Mouse (Mus musculus) neural tube, embryonic 10.5 days (tissue): Measurements from ENCODE around the gene Arhgap42.

Experiments used
- DNase-seq: peaks from one replicate; pipeline ENCODE4 v3.0.0-alpha.2; 2017; ENCODE audit warnings: low spot score; ENCODE audit errors: extremely low spot score

The Arhgap42 gene

DNA sequence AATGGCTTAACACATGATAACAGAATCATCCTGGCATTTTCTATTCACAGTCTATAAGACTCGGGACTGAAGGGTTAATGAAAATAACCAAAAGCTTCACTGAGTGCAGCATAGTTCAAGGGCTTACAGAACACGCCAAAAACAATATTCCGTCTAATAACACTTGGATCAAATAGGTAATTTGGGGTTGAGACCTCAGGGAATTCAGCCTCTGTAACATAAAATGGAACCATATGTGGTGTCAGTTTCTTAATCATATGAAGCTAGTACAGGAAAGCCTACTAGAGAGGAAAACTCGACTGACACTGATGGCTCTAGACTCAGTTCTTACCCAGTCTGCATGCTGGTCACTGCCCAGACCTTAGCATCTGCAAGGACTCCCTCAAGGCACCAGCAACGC is 95.8 kb downstream of the Arhgap42 start:
- no peak for DNase-seq

- DNase-seq: no peak
Observed at GRCm38 (mm10) chr9:9142561-9142960, 96.3 kb downstream of the Arhgap42 start.

GRCm38 (mm10) chr9:9142144-9142543 is 96.8 kb downstream of the Arhgap42 start:
- DNase-seq: no peak

DNA sequence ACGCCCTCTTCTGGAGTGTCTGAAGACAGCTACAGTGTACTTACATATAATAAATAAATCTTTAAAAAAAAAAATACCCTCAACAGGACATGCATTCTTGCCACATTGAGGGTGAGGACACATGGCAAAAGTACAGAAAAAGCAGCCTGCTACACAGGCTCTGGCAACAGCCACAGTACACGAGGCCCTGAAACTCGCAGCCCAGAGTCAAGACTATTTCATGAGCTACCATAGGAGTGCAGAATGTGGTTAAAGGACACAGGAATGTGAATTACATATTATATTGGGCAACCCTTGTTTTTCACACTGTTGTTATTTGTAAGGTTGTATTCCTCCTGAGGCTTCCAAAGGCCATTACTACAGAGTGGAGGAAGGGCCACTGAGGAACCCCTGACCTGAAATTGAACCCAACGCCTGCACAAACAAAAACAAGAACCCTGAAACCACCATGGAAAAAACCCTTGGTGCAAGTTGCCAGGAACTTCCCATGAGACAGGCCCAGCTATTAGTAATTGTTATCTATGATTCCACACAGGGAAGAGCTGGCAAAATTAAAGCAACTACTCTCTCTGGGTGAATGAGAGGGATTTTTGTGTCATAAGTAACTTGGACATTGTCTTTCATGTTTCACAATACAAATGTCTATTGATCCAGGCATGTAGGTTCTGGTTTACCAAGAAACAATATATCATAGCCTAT is 109.8 kb downstream of the Arhgap42 start:
- DNase-seq: no peak

DNA sequence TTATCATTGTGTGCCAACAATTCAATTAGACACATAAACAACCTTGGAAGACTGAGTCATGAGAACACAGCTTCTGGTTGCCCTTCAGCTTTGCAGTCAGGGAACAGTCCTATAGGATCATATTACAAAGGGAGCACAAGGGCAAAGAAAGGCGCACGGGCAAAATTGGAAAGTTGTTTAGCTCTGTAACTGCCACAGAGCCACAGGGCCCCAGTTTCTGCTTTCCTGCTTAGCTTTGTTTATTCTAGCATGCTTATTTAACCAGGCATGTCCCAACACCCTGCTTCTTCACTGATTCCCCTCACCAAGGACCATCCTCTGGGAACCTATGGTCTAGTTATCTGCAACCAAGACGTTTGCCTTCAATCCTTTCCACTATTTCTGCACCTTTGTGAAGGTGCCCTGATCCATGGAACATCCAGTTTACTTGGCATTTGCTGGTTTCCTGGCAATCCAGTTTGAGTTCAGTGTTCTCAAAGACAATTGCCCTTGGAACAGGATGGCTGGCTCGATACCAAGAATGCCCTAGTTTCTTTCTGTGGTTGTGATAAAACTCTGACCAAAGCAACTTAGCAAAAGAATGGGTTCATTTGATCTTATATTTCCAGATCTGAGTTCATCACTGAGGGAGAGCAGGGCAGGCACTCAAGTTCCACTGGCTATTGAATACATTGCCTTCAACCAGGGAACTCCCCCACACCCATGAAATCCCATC is 111.7 kb downstream of the Arhgap42 start:
- no peak for DNase-seq

- DNase-seq: no peak
Observed at GRCm38 (mm10) chr9:9124156-9124555, 114.7 kb downstream of the Arhgap42 start.

- DNase-seq: no peak
Observed at GRCm38 (mm10) chr9:9114266-9114665, 124.6 kb downstream of the Arhgap42 start.

- no peak for DNase-seq
Observed at GRCm38 (mm10) chr9:9113847-9114246, 125.1 kb downstream of the Arhgap42 start.

- no peak for DNase-seq
Observed at GRCm38 (mm10) chr9:9112921-9113320, 126.0 kb downstream of the Arhgap42 start.

DNA sequence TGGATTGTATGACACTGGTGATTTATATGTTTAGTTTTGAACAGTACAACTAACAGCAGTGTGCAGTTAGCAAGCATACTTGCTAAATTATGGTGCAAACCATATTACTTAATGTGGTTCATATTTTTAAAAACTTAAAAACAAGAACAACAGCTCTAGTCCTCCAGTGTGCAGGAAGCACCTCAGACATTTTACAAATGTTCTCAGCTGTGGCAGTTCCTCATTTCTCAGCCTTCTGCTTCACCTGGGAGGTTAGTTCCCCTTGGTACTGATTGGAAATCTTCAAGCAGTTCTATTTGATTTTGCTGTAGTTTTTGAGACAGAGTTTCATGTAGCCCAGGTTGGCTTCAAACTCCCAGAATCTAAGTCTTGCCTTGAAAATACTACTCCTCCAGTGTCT is 131.2 kb downstream of the Arhgap42 start:
- no peak for DNase-seq

DNA sequence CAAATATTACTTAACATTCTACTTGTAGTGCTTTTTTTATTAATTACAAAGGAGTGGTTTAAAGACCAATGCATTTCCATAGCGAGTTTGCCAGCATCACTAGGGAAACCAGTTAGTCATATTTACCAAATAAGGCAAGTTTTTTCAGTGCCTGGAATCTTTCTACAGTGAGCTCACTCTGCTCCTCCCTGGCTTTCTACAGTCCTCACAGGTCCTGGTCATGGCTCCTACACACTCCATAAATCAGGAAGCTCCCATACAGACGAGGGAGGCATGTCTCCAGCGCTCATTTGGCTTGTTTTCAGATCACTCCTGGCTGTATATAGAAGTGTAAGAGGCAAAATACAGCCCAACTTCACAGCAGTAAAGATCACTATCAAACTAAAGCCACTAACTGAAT is 134.1 kb downstream of the Arhgap42 start:
- DNase-seq: no peak

GRCm38 (mm10) chr9:9102158-9102514 is 136.8 kb downstream of the Arhgap42 start:
- DNase-seq: no peak

GRCm38 (mm10) chr9:9101482-9102157 is 137.3 kb downstream of the Arhgap42 start:
- no peak for DNase-seq

DNA sequence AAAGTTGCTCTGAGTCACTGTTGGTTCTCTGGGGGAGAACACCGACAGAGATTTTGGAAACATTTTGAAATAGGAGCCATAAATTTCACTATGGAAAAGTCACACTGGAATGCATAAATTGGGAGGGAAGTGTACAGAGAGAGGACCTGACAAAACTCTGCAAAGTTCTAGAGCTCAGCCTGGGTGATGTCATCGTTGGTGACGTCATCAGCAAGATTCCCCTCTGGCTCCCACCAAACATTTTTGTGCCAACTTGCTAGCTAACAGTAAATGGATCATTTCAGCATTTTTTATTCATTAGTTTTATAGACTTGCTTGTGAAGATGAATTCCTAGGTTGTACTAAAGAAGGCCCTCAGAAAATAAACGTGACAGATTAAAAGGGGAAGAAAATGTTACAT is 137.8 kb downstream of the Arhgap42 start:
- no peak for DNase-seq

- no peak for DNase-seq
Observed at GRCm38 (mm10) chr9:9097835-9098234, 141.1 kb downstream of the Arhgap42 start.

DNA sequence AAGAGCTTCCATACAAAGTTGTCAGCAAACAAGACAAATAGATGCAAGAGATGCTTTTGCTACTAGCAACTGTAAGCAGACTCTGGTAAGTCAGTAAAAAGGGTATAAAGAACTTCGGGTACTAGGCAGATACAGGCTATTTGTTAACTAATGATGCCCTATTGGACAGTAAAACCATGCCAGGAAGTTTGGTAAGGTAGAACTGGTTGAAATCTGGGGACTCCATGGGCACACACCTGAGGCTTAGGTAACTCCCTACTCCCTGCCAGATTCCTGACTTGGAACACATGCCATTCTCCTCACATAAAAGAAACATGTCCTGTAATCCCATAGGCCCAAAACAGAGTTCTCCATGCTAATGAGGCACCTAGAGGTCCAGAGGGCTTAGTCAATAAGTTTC is 142.1 kb downstream of the Arhgap42 start:
- no peak for DNase-seq

DNA sequence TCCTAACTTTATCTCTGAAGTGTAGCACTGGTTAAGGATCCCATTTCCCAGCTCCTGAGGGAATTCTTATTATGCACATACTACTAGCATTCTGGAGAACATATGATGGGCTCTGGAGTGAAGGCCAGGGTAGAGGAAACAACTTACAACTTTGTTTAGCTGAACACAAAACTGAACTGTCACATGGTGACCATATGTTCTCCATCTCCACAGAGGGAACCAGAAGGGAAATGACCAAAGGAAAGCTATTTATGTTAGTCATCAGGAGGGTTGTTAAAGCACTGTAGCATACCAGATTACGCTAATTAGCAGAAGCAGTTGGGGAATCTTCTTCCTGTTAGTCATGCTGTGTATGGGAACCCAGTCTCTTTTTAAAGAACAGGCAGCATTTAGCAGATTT is 145.8 kb downstream of the Arhgap42 start:
- no peak for DNase-seq

- DNase-seq: no peak
Observed at GRCm38 (mm10) chr9:9083441-9083840, 155.5 kb downstream of the Arhgap42 start.

DNA sequence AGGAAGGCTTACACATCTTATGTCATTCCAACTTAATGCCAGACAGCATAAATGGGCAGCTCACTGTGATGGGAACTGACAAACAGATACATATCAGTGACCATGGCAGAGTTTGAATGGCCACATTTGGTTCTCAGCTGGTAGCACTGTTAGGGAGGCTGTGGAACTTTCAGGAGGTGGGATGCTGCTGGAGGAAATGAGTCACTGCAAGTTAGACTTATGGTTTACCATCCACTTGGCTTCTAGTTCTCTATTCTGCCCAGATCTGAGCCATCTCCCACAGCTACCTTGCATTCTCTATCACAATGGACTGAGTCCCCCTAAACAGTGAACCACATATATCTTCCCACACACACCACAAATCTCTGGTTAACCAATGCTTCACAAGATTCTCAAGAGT is 186.0 kb downstream of the Arhgap42 start:
- DNase-seq: no peak

DNA sequence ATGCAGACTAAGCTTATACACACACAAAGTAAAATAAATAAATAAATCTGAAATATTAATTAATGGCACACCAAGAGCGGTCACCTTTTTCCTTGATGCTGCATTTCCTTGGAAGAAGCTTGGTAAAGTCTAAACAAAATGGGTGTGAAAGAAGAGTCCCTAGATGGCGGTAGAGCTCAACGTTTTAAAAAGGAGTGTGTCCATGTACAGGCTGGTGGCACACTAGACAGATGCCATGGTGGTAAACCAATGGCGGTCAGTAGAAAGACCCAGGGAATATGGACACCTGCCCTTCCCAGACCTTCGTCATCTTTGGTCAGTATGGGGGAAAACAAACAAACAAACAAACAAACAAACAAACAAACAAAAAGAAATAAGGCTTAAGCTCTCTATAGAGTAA is 187.7 kb downstream of the Arhgap42 start:
- no peak for DNase-seq

DNA sequence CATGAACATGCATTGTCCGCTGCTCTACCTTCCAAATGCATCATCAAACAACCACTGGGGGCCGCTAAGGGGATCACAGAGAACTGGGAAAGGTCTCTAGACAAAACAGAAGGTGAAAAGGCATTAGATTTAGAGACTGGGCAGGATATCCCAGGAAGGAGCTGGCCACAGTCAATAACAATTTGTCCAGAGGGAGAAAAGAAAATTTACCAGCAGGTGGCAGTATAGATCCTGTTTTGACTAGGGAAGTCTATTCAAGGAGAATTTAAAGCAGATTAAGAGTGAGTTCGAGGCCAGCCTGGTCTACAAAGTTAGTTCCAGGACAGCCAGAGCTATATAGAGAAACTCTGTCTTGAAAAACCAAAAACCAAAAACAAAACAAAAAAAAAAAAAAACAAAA is 189.7 kb downstream of the Arhgap42 start:
- no peak for DNase-seq

DNA sequence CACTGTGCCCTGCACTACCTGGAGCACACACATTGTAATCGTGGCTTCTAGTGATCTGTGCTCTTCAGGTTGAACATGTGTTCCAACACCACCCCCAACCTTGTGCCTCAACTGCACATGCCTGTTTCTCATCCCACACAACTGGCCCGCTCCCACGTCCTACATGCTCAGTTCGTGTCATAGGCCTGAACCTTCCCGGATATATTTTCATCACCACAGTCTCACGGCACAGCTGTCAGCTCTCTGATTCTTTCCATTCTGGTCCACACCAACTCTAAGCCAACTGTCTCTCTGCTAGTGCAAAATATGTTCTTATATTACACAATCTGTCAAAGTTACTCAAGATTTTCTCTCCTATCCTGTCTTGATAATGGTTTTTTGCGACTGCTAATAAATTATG is 197.9 kb downstream of the Arhgap42 start:
- DNase-seq: no peak
